Mouse (Mus musculus): ENCODE results near the gene Cfap65. TPM values are rescaled to one million over a fixed set of nuclear protein-coding genes. Genes with fewer than 3 reads are reported as not detected.

The Cfap65 gene
- polyA plus RNA-seq, 1 experiment, result 2.6 TPM

DNA sequence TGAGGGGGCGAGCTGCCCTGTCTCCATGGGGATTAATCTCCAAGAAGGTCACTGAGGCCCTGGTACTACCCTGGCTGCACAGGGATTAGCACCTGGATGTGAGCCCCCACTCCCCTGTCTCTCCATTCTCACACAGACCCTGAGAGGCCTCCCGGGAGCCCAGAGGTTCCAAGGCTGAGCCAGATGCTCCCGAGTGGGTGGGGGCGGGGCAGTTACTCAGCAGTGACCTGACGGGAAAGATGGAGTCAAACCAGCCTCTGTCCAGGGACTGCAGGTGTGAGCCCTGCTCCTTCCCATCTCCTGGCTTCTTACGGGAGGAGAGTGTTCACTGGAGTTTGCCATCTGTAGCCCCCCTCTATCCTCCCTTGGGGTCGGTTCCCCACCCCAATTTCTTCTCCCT, 37.4 kb downstream of the Cfap65 start:
- H3K4me3 ChIP-seq (replicated peaks; ENCODE audit: insufficient read depth, low read depth, low read length), result no peak overlapping the region
- no peaks in the 10 kb centered on the region for H3K4me1 ChIP-seq (ENCODE audit: control insufficient read depth, insufficient read depth, low read length)
- 24% methylated on average over 7 of the region's 7 CpGs for WGBS
- no peak overlapping the region for H3K27ac ChIP-seq (ENCODE audit: insufficient read depth, low read length)
- DNase-seq, result no peak
- no peak for TF ChIP-seq POLR2A (IDR thresholded peaks at IDR 0.05; ENCODE audit: borderline replicate concordance, insufficient read depth, low read length)
- TF ChIP-seq CTCF (IDR thresholded peaks at IDR 0.05; ENCODE audit: borderline replicate concordance, insufficient read depth, low read depth, low read length), result no peak
- H3K27me3 ChIP-seq (ENCODE audit: control insufficient read depth, insufficient read depth, low read length), result no peaks in the 10 kb centered on the region; the same call in 1 of the 2 replicates

DNA sequence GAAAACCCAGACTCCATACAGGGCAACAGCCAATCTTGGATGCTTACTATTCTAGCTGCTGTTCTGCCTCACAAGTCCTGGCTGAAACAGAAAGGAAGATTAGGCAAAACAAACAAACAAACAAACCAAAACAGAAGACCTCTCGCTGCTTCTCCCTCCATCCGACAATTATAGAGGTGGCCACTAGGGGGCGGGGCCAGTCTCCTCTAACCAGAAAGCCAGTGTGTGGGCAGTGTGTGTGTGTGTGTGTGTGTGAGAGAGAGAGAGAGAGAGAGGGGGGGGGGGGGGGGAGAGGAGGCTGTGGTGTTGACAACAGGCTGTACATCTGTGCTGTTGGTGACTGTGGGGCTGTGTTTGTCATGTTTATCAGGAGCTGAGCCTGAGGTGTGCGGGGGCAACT, 40.4 kb downstream of the Cfap65 start:
- H3K27ac ChIP-seq (ENCODE audit: insufficient read depth, low read length), result no peak overlapping the region
- TF ChIP-seq CTCF (IDR thresholded peaks at IDR 0.05; ENCODE audit: borderline replicate concordance, insufficient read depth, low read depth, low read length) (peak; percentile 55; the same call in 1 of the 2 replicates), POLR2A (IDR thresholded peaks at IDR 0.05; ENCODE audit: borderline replicate concordance, insufficient read depth, low read length) (no peak)
- H3K4me1 ChIP-seq (ENCODE audit: control insufficient read depth, insufficient read depth, low read length), result no peaks in the 10 kb centered on the region
- 26% methylated on average over 4 of the region's 4 CpGs for WGBS
- H3K4me3 ChIP-seq (replicated peaks; ENCODE audit: insufficient read depth, low read depth, low read length), result no peak overlapping the region
- no peaks in the 10 kb centered on the region for H3K27me3 ChIP-seq (ENCODE audit: control insufficient read depth, insufficient read depth, low read length)
- DNase-seq, result peak; percentile 53 to 68

DNA sequence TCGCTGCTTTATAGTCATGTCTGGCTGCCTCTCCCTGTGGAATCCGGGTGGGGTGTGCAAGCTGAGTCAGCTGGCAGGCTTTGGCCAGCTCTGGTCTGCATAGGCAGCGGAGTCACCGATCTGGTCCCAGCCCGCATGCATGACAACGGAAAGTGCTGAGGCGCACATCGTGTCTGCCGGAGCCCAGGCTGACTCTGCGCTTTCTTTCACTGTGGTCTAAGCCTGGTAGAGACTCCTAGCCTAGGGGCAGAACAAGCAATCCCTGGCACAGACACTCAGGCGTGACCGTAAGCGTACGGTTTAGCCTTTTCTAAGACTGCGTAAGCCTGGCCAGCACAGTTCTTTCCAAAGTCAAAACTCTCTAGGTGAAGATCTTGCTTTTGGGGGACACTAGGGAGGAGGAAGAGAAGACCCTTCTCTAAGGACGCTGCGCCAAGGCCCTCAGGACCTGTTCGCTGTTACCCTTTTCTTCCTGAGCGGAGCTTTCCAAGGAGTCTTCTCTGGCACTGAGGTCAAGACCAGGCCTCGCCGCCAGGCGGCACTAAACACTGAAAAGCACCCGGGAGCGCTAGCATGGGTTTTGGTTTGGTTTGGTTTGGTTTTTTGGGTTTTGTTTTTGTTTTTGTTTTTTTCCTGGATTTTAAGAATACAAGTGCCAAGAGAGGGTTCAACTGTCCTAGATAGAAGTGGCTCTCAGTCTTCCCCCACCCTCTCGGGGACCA, 42.1 kb downstream of the Cfap65 start, which contains the start of gene Cryba2:
TSS of gene Cryba2 (minus strand) at position 10 of the 722 bp plus-strand sequence.
- Histone ChIP-seq H3K4me1 (ENCODE audit: control insufficient read depth, insufficient read depth, low read length) (no peaks in the 10 kb centered on the region), H3K27ac (ENCODE audit: insufficient read depth, low read length) (no peak within 1 kb of the TSS), H3K27me3 (ENCODE audit: control insufficient read depth, insufficient read depth, low read length) (no peaks in the 10 kb centered on the region), H3K4me3 (replicated peaks; ENCODE audit: insufficient read depth, low read depth, low read length) (peak within 1 kb of the TSS; percentile 35)
- peak; percentile 57 to 67 for DNase-seq
- TF ChIP-seq POLR2A (IDR thresholded peaks at IDR 0.05; ENCODE audit: borderline replicate concordance, insufficient read depth, low read length) (no peak), CTCF (IDR thresholded peaks at IDR 0.05; ENCODE audit: borderline replicate concordance, insufficient read depth, low read depth, low read length) (peak; percentile 79)
- 2% methylated on average over 25 of the region's 25 CpGs for WGBS

DNA sequence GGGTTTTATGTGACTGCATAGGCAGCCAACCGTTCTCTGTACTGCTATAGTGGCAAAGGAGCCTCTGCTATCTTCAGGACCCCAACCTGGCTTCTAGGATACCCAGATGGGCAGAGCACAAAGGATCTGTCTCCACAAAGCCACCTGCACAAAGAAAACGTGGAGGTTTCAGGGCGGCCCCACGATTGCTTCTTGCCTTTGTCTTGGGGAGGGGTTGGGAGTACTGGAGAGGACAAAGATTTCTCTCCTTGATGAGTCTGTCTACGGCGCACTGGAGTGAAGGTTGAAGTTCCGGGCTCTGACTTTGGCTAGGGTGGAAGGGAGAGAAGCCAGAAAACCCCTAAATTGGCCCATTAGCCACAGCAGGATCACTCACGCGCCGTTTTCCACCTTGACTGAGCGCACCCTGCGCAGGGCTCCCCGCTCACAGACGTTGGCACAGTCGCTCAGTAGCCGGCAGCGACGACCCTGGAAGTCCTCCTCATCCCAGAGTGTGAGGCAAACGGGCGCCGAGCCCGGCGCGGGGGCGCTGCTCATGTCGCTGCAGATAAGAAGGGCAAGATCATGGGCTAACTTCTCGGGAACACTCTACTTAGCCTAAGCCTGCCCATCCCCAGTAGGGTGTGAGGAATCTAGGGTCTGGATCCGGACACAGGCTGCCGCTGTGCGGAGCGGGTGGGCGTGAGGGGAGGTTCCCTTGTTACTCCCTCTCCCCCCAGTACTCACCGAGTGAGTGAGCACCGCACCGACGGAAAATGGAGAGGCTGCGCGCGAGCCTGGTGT, 42.9 kb downstream of the Cfap65 start:
- Histone ChIP-seq H3K4me1 (ENCODE audit: control insufficient read depth, insufficient read depth, low read length) (no peaks in the 10 kb centered on the region), H3K27me3 (ENCODE audit: control insufficient read depth, insufficient read depth, low read length) (no peaks in the 10 kb centered on the region), H3K27ac (ENCODE audit: insufficient read depth, low read length) (no peak overlapping the region), H3K4me3 (replicated peaks; ENCODE audit: insufficient read depth, low read depth, low read length) (no peak overlapping the region)
- TF ChIP-seq POLR2A (IDR thresholded peaks at IDR 0.05; ENCODE audit: borderline replicate concordance, insufficient read depth, low read length) (no peak), CTCF (IDR thresholded peaks at IDR 0.05; ENCODE audit: borderline replicate concordance, insufficient read depth, low read depth, low read length) (no peak)
- 1% methylated on average over 39 of the region's 39 CpGs for WGBS
- DNase-seq, result no peak

DNA sequence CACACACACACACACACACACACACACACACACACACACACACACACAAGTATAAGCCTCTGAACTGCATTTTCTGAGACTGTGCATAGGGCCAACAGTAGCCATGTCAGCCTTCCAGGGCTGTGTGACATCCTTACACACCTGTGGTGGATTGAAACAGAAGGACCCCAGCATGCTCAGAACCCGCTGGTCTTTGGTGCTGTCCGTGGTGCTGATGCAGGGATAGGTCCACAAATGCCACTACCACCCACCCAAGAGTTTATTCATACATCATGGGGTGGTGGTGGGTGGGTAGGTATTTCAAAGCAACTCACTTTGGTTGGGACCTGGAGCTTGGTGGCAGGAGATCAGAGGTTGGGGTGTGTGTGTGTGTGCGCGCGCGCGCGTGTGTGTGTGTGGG, 43.9 kb downstream of the Cfap65 start:
- H3K4me1 ChIP-seq (ENCODE audit: control insufficient read depth, insufficient read depth, low read length), result no peaks in the 10 kb centered on the region
- WGBS, result 3% methylated on average over 8 of the region's 8 CpGs
- H3K27me3 ChIP-seq (ENCODE audit: control insufficient read depth, insufficient read depth, low read length), result peaks cover 1% of the 10 kb centered on the region; the same call in 1 of the 2 replicates
- DNase-seq, result no peak
- no peak overlapping the region for H3K27ac ChIP-seq (ENCODE audit: insufficient read depth, low read length)
- TF ChIP-seq CTCF (IDR thresholded peaks at IDR 0.05; ENCODE audit: borderline replicate concordance, insufficient read depth, low read depth, low read length) (no peak), POLR2A (IDR thresholded peaks at IDR 0.05; ENCODE audit: borderline replicate concordance, insufficient read depth, low read length) (no peak)
- no peak overlapping the region for H3K4me3 ChIP-seq (replicated peaks; ENCODE audit: insufficient read depth, low read depth, low read length)

DNA sequence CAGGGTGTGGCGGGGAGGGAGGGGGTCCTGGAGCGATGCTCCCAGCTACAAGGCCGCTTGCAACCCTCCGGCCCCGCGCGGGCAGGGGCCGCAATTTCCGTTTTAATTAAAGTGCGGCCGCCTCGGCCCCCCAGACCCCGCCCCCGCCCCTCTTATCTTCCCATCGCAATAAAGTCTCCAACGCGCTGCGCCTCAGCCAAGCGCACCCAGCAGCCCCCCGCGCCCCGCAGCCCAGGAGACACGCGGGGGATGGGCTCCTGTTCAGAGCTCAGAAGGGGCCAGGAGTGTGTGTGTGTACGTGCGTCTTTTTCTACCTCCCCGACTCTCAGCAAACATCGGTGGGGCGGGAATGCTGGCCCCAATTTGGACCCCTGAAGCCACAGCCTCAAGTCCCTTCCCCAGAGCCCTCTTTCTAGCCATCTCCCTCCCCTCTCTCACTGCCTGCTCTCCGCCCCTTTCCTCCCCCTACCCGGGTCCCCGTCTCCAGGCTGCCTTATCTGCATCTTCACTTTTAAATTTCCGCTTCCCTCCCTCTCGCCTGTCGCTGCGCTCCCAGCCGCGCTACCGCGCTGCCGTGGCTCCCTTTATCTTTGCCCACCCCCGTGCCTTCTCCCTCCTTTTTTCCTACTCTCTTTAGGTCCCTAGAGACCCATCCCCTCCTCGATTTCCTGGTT, 49.9 kb downstream of the Cfap65 start, which contains the start of gene Fev:
TSS of gene Fev (minus strand) at position 51 of the 674 bp plus-strand sequence.
- DNase-seq, result no peak
- peaks cover 11% of the 10 kb centered on the region; the same call in 1 of the 2 replicates for H3K27me3 ChIP-seq (ENCODE audit: control insufficient read depth, insufficient read depth, low read length)
- no peak within 1 kb of the TSS for H3K27ac ChIP-seq (ENCODE audit: insufficient read depth, low read length)
- H3K4me1 ChIP-seq (ENCODE audit: control insufficient read depth, insufficient read depth, low read length), result peaks cover 5% of the 10 kb centered on the region; the same call in 1 of the 2 replicates
- TF ChIP-seq CTCF (IDR thresholded peaks at IDR 0.05; ENCODE audit: borderline replicate concordance, insufficient read depth, low read depth, low read length) (no peak), POLR2A (IDR thresholded peaks at IDR 0.05; ENCODE audit: borderline replicate concordance, insufficient read depth, low read length) (no peak)
- under 1% methylated on average over 43 of the region's 43 CpGs for WGBS
- H3K4me3 ChIP-seq (replicated peaks; ENCODE audit: insufficient read depth, low read depth, low read length), result no peak within 1 kb of the TSS
